In genomic region chr19:10895016-10895528, GRCm38 (mm10) we compare ENCODE assay signal across 8 mouse cellular contexts. TPM values are rescaled to one million over a fixed set of nuclear protein-coding genes. Genes with fewer than 3 reads are reported as not detected.
A peak's percentile ranks its signal among the peaks of the same experiment; 100 is the strongest.
DNase-seq lines count a peak whose midpoint lies in the region; ATAC-seq and TF ChIP-seq lines count a peak whose summit lies in the region.

Prpf19 (plus strand) TSS chr19:10895231.

- H3K9ac ChIP-seq in forebrain, embryonic 13.5 days: peak within 1 kb of the TSS; percentile 94
- peak within 1 kb of the TSS; percentile 90 for H3K9ac ChIP-seq in liver, postnatal 0 days (replicated peaks)
- peak within 1 kb of the TSS; percentile 83 for H3K9ac ChIP-seq in neural tube, embryonic 14.5 days (replicated peaks; ENCODE audit: low read depth, low read length)

- peak within 1 kb of the TSS; percentile 92 for H3K27ac ChIP-seq in forebrain, embryonic 13.5 days
- H3K27ac ChIP-seq in liver, postnatal 0 days (ENCODE audit: low read depth): peak within 1 kb of the TSS; percentile 96
- peak within 1 kb of the TSS; percentile 85 for H3K27ac ChIP-seq in neural tube, embryonic 14.5 days (ENCODE audit: low read depth, low read length)

- peaks cover 55% of the 10 kb centered on the region for H3K4me1 ChIP-seq in E14TG2a.4 (replicated peaks; ENCODE audit: low read depth, low read length)
- H3K4me1 ChIP-seq in forebrain, embryonic 13.5 days: peaks cover 23% of the 10 kb centered on the region
- peaks cover 20% of the 10 kb centered on the region for H3K4me1 ChIP-seq in liver, postnatal 0 days (ENCODE audit: insufficient read depth)
- peaks cover 11% of the 10 kb centered on the region for H3K4me1 ChIP-seq in neural tube, embryonic 14.5 days (ENCODE audit: control insufficient read depth, insufficient read depth, low read length)

- no peak for TF ChIP-seq CTCF in E14TG2a.4 (conservative IDR thresholded peaks at IDR 0.05; ENCODE audit: low read length)
- TF ChIP-seq CTCF in liver, postnatal 0 days (IDR thresholded peaks at IDR 0.05; ENCODE audit: low read depth): no peak

- H3K4me3 ChIP-seq in E14TG2a.4 (replicated peaks; ENCODE audit: low read length): peak within 1 kb of the TSS; percentile 98
- H3K4me3 ChIP-seq in forebrain, embryonic 13.5 days: peak within 1 kb of the TSS; percentile 90
- H3K4me3 ChIP-seq in liver, postnatal 0 days (ENCODE audit: low read depth, low read length): peak within 1 kb of the TSS; percentile 80
- H3K4me3 ChIP-seq in neural tube, embryonic 14.5 days (ENCODE audit: low read depth, low read length): peak within 1 kb of the TSS; percentile 93

- peak; percentile 59 for TF ChIP-seq EP300 in liver, postnatal 0 days (IDR thresholded peaks at IDR 0.05; ENCODE audit: low read depth)

- no peaks in the 10 kb centered on the region for H3K9me3 ChIP-seq in E14TG2a.4 (ENCODE audit: low read length)
- no peaks in the 10 kb centered on the region for H3K9me3 ChIP-seq in forebrain, embryonic 13.5 days (replicated peaks)
- no peaks in the 10 kb centered on the region for H3K9me3 ChIP-seq in liver, postnatal 0 days (ENCODE audit: low read length)
- no peaks in the 10 kb centered on the region for H3K9me3 ChIP-seq in neural tube, embryonic 14.5 days (ENCODE audit: control insufficient read depth, low read length)

- DNase-seq in c-Kit-positive CD71-positive TER-119-positive erythroid progenitor cells, embryonic 14.5 days (ENCODE audit: low spot score): peak; percentile 95
- DNase-seq in heart, postnatal 10 days: peak; percentile 99
- DNase-seq in large intestine, adult 2 months (ENCODE audit: low read depth, low spot score): peak; percentile 95
- peak; percentile 96 for DNase-seq in liver, postnatal 0 days
- DNase-seq in testis, postnatal 10 days (ENCODE audit: low spot score): peak; percentile 99

- WGBS in forebrain, embryonic 13.5 days: under 1% methylated on average over 42 of the region's 43 CpGs
- WGBS in large intestine, adult 2 months: under 1% methylated on average over 43 of the region's 43 CpGs
- WGBS in liver, postnatal 0 days (ENCODE audit: insufficient replicate concordance): under 1% methylated on average over 42 of the region's 43 CpGs
- WGBS in neural tube, embryonic 14.5 days: under 1% methylated on average over 43 of the region's 43 CpGs

- peaks cover 34% of the 10 kb centered on the region for H3K36me3 ChIP-seq in E14TG2a.4 (ENCODE audit: insufficient read depth, low read length)
- peaks cover 30% of the 10 kb centered on the region for H3K36me3 ChIP-seq in forebrain, embryonic 13.5 days (ENCODE audit: poor library complexity, severe bottlenecking)
- H3K36me3 ChIP-seq in liver, postnatal 0 days (replicated peaks; ENCODE audit: insufficient read depth, low read length): peaks cover 19% of the 10 kb centered on the region
- peaks cover 13% of the 10 kb centered on the region; the same call in 1 of the 2 replicates for H3K36me3 ChIP-seq in neural tube, embryonic 14.5 days (ENCODE audit: control insufficient read depth, insufficient read depth, low read length)

- peak within 1 kb of the TSS; percentile 89 for H3K4me2 ChIP-seq in forebrain, embryonic 13.5 days
- peak within 1 kb of the TSS; percentile 99 for H3K4me2 ChIP-seq in liver, postnatal 0 days (ENCODE audit: low read depth, low read length)
- peak within 1 kb of the TSS; percentile 70 for H3K4me2 ChIP-seq in neural tube, embryonic 14.5 days (ENCODE audit: low read depth, low read length)

- intact Hi-C loops in heart, postnatal 10 days (cut with DNase I): no loop called here

- H3K27me3 ChIP-seq in E14TG2a.4 (ENCODE audit: insufficient read depth, low read length): no peaks in the 10 kb centered on the region
- H3K27me3 ChIP-seq in forebrain, embryonic 13.5 days: no peaks in the 10 kb centered on the region
- H3K27me3 ChIP-seq in liver, postnatal 0 days (ENCODE audit: insufficient read depth, low read length): no peaks in the 10 kb centered on the region
- no peaks in the 10 kb centered on the region for H3K27me3 ChIP-seq in neural tube, embryonic 14.5 days (ENCODE audit: control insufficient read depth, insufficient read depth, low read length)

- ATAC-seq in forebrain, embryonic 13.5 days: peak; percentile 97
- ATAC-seq in liver, postnatal 0 days: peak; percentile 96
- peak; percentile 96 for ATAC-seq in neural tube, embryonic 14.5 days (ENCODE audit: low read depth)

RNA-seq across cellular contexts. Expression of gene Prpf19, which starts in this region (rescaled TPM):
- 45.3 and 50.8 TPM in 2 replicates for polyA plus RNA-seq in forebrain, embryonic 13.5 days (2015; fragmentation: Nextera tagmentation; extraction: Ambion mirVana)
- total RNA-seq in heart, postnatal 10 days (2021): 100 to 1,000 TPM; 211 to 235 TPM
- polyA plus RNA-seq in large intestine, adult 2 months (2012; rRNA removed): 174 and 229 TPM in 2 replicates
- 10.2 and 12.7 TPM in 2 replicates for polyA plus RNA-seq in liver, postnatal 0 days (2015; fragmentation: Nextera tagmentation; extraction: Ambion mirVana)
- 37.6 and 48.8 TPM in 2 replicates for polyA plus RNA-seq in neural tube, embryonic 14.5 days (2014; fragmentation: Nextera tagmentation; extraction: Ambion mirVana)

Comparison
In these comparisons a context has a peak if more than half of its experiments do, and no peak if none do; other contexts are left out.
1. Peak in every context shown above with its lines: DNase-seq, ATAC-seq, H3K4me3 ChIP-seq and H3K27ac ChIP-seq.